Mouse (Mus musculus): Measurements from ENCODE around the gene Csf3. TPM values are rescaled to one million over a fixed set of nuclear protein-coding genes. Genes with fewer than 3 reads are reported as not detected.

Csf3 gene
- polyA plus RNA-seq, 1 experiment from 2014 or later: not detected

- Histone ChIP-seq H3K9me3 (ENCODE audit: control insufficient read depth, low read length) (no peaks in the 10 kb centered on the region), H3K27me3 (ENCODE audit: control insufficient read depth, insufficient read depth, low read length) (no peaks in the 10 kb centered on the region), H3K36me3 (ENCODE audit: control insufficient read depth, insufficient read depth, low read length) (no peaks in the 10 kb centered on the region), H3K4me1 (ENCODE audit: control insufficient read depth, insufficient read depth, low read length) (peaks cover 46% of the 10 kb centered on the region), H3K9ac (ENCODE audit: low read length) (peak overlapping the region; percentile 92), H3K4me3 (ENCODE audit: low read depth, low read length) (peak overlapping the region; percentile 89), H3K4me2 (ENCODE audit: low read depth) (peak overlapping the region; percentile 74), H3K27ac (ENCODE audit: low read depth, low read length) (peak overlapping the region; percentile 89)
- ATAC-seq (ENCODE audit: insufficient read depth, low FRiP score, low TSS enrichment) (0 out of 2 replicates have a peak, but pooled peaks have one; percentile 1), DNase-seq (ENCODE audit: low spot score) (no peak)
- 1% methylated on average over 16 of the region's 17 CpGs for WGBS
Measured at GRCm38 (mm10) chr11:98741051-98741620, 40.1 kb downstream of the Csf3 start.

GRCm38 (mm10) chr11:98741622-98742396, 40.7 kb downstream of the Csf3 start:
- H3K4me1 ChIP-seq (ENCODE audit: control insufficient read depth, insufficient read depth, low read length): peaks cover 51% of the 10 kb centered on the region
- DNase-seq (ENCODE audit: low spot score): peak; percentile 89
- peak overlapping the region; percentile 74 for H3K4me2 ChIP-seq (ENCODE audit: low read depth)
- peak overlapping the region; percentile 92 for H3K9ac ChIP-seq (ENCODE audit: low read length)
- WGBS: under 1% methylated on average over 54 of the region's 86 CpGs
- no peaks in the 10 kb centered on the region for H3K36me3 ChIP-seq (ENCODE audit: control insufficient read depth, insufficient read depth, low read length)
- no peaks in the 10 kb centered on the region for H3K9me3 ChIP-seq (ENCODE audit: control insufficient read depth, low read length)
- peak overlapping the region; percentile 89 for H3K27ac ChIP-seq (ENCODE audit: low read depth, low read length)
- peak overlapping the region; percentile 89 for H3K4me3 ChIP-seq (ENCODE audit: low read depth, low read length)
- H3K27me3 ChIP-seq (ENCODE audit: control insufficient read depth, insufficient read depth, low read length): no peaks in the 10 kb centered on the region
- ATAC-seq (ENCODE audit: insufficient read depth, low FRiP score, low TSS enrichment): peak; percentile 64

GRCm38 (mm10) chr11:98742397-98743291, 41.6 kb downstream of the Csf3 start:
- Histone ChIP-seq H3K4me2 (ENCODE audit: low read depth) (peak overlapping the region; percentile 74), H3K36me3 (ENCODE audit: control insufficient read depth, insufficient read depth, low read length) (no peaks in the 10 kb centered on the region), H3K4me1 (ENCODE audit: control insufficient read depth, insufficient read depth, low read length) (peaks cover 57% of the 10 kb centered on the region), H3K9ac (ENCODE audit: low read length) (peak overlapping the region; percentile 92), H3K4me3 (ENCODE audit: low read depth, low read length) (peak overlapping the region; percentile 89), H3K27me3 (ENCODE audit: control insufficient read depth, insufficient read depth, low read length) (no peaks in the 10 kb centered on the region), H3K27ac (ENCODE audit: low read depth, low read length) (peak overlapping the region; percentile 89), H3K9me3 (ENCODE audit: control insufficient read depth, low read length) (no peaks in the 10 kb centered on the region)
- DNase-seq (ENCODE audit: low spot score): peak; percentile 59
- peak; percentile 16; the same call in 1 of the 2 replicates for ATAC-seq (ENCODE audit: insufficient read depth, low FRiP score, low TSS enrichment)
- 3% methylated on average over 21 of the region's 21 CpGs for WGBS

- ATAC-seq (ENCODE audit: insufficient read depth, low FRiP score, low TSS enrichment): no peak
- 8% methylated on average over 9 of the region's 9 CpGs for WGBS
Measured at GRCm38 (mm10) chr11:98743655-98744345, 42.7 kb downstream of the Csf3 start.

GRCm38 (mm10) chr11:98744456-98745019, 43.5 kb downstream of the Csf3 start:
- no peaks in the 10 kb centered on the region for H3K27me3 ChIP-seq (ENCODE audit: control insufficient read depth, insufficient read depth, low read length)
- no peaks in the 10 kb centered on the region for H3K9me3 ChIP-seq (ENCODE audit: control insufficient read depth, low read length)
- no peak for ATAC-seq (ENCODE audit: insufficient read depth, low FRiP score, low TSS enrichment)
- no peak for DNase-seq (ENCODE audit: low spot score)
- 35% methylated on average over 7 of the region's 7 CpGs for WGBS
- peak overlapping the region; percentile 44 for H3K9ac ChIP-seq (ENCODE audit: low read length)
- peak overlapping the region; percentile 74 for H3K4me2 ChIP-seq (ENCODE audit: low read depth)
- H3K4me3 ChIP-seq (ENCODE audit: low read depth, low read length): no peak overlapping the region
- peaks cover 76% of the 10 kb centered on the region for H3K4me1 ChIP-seq (ENCODE audit: control insufficient read depth, insufficient read depth, low read length)
- peak overlapping the region; percentile 39; the same call in 1 of the 2 replicates for H3K27ac ChIP-seq (ENCODE audit: low read depth, low read length)
- no peaks in the 10 kb centered on the region for H3K36me3 ChIP-seq (ENCODE audit: control insufficient read depth, insufficient read depth, low read length)

More at GRCm38 (mm10) chr11:98743655-98744345, 42.7 kb downstream of the Csf3 start:
- peak; percentile 70 for DNase-seq (ENCODE audit: low spot score)
- no peaks in the 10 kb centered on the region for H3K36me3 ChIP-seq (ENCODE audit: control insufficient read depth, insufficient read depth, low read length)
- peak overlapping the region; percentile 89 for H3K4me3 ChIP-seq (ENCODE audit: low read depth, low read length)
- peak overlapping the region; percentile 74 for H3K4me2 ChIP-seq (ENCODE audit: low read depth)
- peak overlapping the region; percentile 39; the same call in 1 of the 2 replicates for H3K27ac ChIP-seq (ENCODE audit: low read depth, low read length)
- H3K9ac ChIP-seq (ENCODE audit: low read length): peak overlapping the region; percentile 44
- peaks cover 69% of the 10 kb centered on the region for H3K4me1 ChIP-seq (ENCODE audit: control insufficient read depth, insufficient read depth, low read length)
- H3K27me3 ChIP-seq (ENCODE audit: control insufficient read depth, insufficient read depth, low read length): no peaks in the 10 kb centered on the region
- H3K9me3 ChIP-seq (ENCODE audit: control insufficient read depth, low read length): no peaks in the 10 kb centered on the region

GRCm38 (mm10) chr11:98745932-98746853, 45.1 kb downstream of the Csf3 start:
- 48% methylated on average over 12 of the region's 12 CpGs for WGBS
- no peaks in the 10 kb centered on the region for H3K9me3 ChIP-seq (ENCODE audit: control insufficient read depth, low read length)
- no peak overlapping the region for H3K9ac ChIP-seq (ENCODE audit: low read length)
- no peak overlapping the region for H3K27ac ChIP-seq (ENCODE audit: low read depth, low read length)
- no peaks in the 10 kb centered on the region for H3K27me3 ChIP-seq (ENCODE audit: control insufficient read depth, insufficient read depth, low read length)
- ATAC-seq (ENCODE audit: insufficient read depth, low FRiP score, low TSS enrichment) (no peak), DNase-seq (ENCODE audit: low spot score) (no peak)
- H3K4me2 ChIP-seq (ENCODE audit: low read depth): peak overlapping the region; percentile 41; the same call in 1 of the 2 replicates
- no peaks in the 10 kb centered on the region for H3K36me3 ChIP-seq (ENCODE audit: control insufficient read depth, insufficient read depth, low read length)
- no peak overlapping the region for H3K4me3 ChIP-seq (ENCODE audit: low read depth, low read length)
- peaks cover 78% of the 10 kb centered on the region for H3K4me1 ChIP-seq (ENCODE audit: control insufficient read depth, insufficient read depth, low read length)

GRCm38 (mm10) chr11:98746855-98747693, 46.0 kb downstream of the Csf3 start:
- ATAC-seq (ENCODE audit: insufficient read depth, low FRiP score, low TSS enrichment): no peak

More at GRCm38 (mm10) chr11:98746855-98747693, 46.0 kb downstream of the Csf3 start:
- 8% methylated on average over 19 of the region's 19 CpGs for WGBS
- Histone ChIP-seq H3K9me3 (ENCODE audit: control insufficient read depth, low read length) (no peaks in the 10 kb centered on the region), H3K9ac (ENCODE audit: low read length) (peak overlapping the region; percentile 42), H3K4me1 (ENCODE audit: control insufficient read depth, insufficient read depth, low read length) (peaks cover 81% of the 10 kb centered on the region), H3K27me3 (ENCODE audit: control insufficient read depth, insufficient read depth, low read length) (no peaks in the 10 kb centered on the region), H3K4me2 (ENCODE audit: low read depth) (peak overlapping the region; percentile 41), H3K36me3 (ENCODE audit: control insufficient read depth, insufficient read depth, low read length) (no peaks in the 10 kb centered on the region), H3K4me3 (ENCODE audit: low read depth, low read length) (peak overlapping the region; percentile 15), H3K27ac (ENCODE audit: low read depth, low read length) (peak overlapping the region; percentile 68)
- DNase-seq (ENCODE audit: low spot score): peak; percentile 80
